Mouse (Mus musculus): ENCODE results near the gene Ankrd13d.

Ankrd13d gene

DNA sequence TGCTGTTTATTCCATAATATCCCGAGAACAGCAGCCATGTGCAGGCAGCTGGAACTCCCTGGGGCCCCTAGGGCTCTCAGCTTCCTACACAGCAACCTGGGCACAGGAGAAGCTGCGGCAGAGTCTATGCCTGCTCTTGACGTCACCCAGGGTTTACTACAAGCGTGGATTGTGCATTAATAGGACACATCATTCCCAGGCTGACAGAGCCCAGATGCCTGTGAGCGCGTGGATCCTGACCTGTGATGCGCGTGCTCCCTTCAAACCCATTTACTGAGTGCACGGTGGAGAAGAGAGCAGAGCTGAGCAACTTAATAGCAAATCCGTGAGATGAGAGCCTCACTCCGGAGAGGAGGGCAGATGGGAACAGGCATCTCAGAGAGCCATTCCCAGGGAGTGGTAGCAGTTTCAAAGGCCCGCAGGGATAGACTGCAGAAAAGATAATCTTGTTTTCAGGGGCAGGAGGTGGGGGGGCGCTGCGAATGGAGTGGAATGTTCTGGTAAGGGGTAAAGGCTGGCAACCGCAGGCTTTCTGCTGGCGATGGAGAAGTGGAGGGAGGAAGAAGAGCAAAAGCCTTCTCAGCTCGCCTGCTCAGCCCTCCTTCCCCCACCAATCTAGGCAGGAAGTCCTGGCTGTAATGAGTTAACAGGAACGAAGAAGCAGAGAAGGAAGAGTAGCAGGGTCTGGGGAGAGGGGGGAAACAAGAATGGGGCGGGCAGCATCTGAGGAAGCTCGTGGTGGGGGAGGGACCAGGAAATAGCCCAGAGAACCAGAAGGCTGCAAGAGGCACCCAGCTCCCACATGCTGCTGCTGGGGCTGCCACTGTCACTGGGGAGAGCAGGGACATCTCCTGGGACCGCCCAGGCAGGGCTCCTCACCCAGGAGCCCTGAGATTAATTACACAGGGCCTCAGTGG, 19.1 kb upstream of the Ankrd13d start:
- no peak for DNase-seq (ENCODE audit: extremely low read depth, insufficient read length, low spot score)

GRCm38 (mm10) chr19:4300852-4301734, 18.2 kb upstream of the Ankrd13d start:
- DNase-seq (ENCODE audit: extremely low read depth, insufficient read length, low spot score) = no peak

DNA sequence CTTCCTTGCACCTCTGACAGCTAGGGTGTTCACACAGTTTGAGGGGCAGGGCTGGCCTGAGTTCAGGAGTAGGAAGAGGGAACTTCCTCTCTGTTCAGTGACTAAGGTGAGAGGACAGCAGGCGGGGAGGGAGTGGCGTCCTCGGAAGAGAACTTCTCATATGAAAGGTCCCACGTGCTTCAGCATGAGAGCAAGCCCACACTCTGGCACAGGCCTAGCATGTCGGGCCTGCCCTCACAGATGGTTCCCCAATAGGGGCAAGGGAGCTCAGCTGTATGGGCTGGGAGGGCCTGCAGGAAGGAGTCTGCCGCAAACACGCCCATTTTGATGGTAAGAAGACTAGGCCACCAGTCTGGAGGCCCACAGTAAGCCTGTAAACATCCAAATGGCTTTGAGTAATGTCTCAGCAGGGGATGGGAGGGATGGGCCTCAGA, 17.4 kb upstream of the Ankrd13d start:
- no peak for DNase-seq (ENCODE audit: extremely low read depth, insufficient read length, low spot score)

GRCm38 (mm10) chr19:4299574-4300270, 16.8 kb upstream of the Ankrd13d start:
- DNase-seq (ENCODE audit: extremely low read depth, insufficient read length, low spot score) = no peak

DNA sequence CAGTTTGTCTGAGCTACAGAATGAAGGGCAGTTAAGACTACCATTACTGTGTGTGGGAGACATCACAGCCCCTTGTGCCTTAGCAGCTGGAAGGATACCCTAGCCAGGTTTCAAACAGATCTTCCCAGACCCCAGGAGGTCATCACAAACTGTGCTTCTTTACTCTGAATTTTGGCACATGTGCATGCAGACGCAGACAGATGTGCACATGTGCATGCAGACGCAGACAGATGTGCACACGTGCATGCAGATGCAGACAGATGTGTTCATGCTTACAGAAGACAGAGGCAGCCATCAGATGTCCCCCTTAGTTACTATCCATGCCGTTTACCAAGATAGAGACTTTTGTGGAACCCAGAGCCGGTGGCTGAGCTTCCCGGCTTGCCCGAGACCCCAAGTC, 16.2 kb upstream of the Ankrd13d start:
- no peak for DNase-seq (ENCODE audit: extremely low read depth, insufficient read length, low spot score)

DNA sequence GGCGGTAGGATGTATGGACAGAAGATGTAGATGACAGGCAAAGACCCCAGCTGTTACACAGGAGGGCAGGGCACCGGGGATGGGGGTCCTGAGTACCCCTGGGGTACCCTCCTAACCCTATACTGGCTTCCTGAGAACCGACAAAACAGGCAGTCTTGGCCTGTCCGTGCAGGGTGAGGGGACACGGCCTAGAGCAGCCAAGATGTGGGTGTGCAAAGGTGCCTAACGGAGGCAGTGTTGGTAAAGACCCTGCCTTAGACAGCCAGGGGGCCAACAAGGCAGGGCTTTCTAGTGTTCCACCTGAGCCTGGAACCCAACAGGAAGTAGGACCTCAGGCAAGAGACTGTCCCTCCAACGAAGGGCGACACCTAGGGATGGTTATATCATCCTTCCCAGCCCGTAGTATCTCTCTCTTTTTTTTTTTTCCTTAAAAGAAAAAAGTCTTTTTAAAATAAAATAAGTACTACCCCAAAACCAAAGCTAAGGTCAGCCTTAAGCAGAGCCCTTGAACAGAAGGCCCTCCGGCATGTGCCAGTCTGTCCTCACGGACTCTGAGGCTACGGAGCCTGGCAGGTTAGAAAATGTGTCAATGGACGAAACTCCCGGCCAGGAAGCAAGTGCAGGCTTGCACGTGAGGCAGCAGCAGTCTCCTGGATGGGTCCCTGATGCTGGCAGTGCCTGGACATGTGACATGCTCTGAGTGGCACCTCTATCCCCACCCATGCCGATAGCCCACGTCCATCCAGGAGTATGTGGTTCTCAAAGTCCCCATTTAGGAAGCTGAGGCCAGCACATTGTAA, 15.6 kb upstream of the Ankrd13d start:
- DNase-seq (ENCODE audit: extremely low read depth, insufficient read length, low spot score) = no peak

DNA sequence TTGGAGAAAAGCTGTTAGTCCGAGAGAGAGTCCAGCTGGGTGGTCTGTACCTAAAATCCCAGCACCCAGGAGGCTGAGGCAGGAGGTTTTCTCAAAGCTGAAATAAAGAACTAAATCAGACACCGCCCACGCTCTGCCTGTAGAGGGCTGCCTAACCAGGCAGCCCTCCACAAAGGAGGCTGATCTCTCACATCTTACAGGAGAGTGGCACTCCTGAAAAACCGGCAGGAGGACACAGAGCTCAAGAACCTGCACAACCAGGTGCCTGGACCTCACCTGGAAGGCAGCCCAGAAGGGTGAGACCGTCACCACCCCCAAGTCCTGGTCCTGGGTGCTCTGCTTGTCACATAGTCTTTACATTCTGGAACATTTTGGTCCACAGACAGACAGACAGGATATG, 14.9 kb upstream of the Ankrd13d start:
- DNase-seq (ENCODE audit: extremely low read depth, insufficient read length, low spot score) = no peak

GRCm38 (mm10) chr19:4296611-4297010, 13.7 kb upstream of the Ankrd13d start:
- DNase-seq (ENCODE audit: extremely low read depth, insufficient read length, low spot score) = no peak

GRCm38 (mm10) chr19:4295391-4295790, 12.5 kb upstream of the Ankrd13d start:
- DNase-seq (ENCODE audit: extremely low read depth, insufficient read length, low spot score) = no peak

- DNase-seq (ENCODE audit: extremely low read depth, insufficient read length, low spot score) = no peak
Measured at GRCm38 (mm10) chr19:4294381-4295097, 11.6 kb upstream of the Ankrd13d start.

DNA sequence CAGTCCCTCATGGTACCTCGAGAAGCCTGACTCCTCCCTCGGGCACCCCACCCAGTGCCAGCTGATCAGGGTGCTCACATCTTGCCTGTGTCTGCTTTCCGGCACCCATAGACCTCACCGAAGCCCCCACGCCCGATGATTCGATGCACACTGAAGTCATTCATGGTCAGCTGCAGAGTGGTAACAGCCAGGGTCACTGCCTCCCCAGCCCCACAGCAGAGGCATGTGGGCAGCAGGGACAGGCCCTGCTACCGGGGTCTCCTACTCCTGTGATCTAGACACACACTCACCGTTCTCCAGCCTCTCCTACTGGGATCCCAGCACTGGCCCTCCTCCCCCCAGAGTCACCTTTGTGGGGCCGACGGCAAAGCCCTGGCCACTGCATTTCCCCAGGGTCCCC, 8.2 kb upstream of the Ankrd13d start:
- no peak for DNase-seq (ENCODE audit: extremely low read depth, insufficient read length, low spot score)

DNA sequence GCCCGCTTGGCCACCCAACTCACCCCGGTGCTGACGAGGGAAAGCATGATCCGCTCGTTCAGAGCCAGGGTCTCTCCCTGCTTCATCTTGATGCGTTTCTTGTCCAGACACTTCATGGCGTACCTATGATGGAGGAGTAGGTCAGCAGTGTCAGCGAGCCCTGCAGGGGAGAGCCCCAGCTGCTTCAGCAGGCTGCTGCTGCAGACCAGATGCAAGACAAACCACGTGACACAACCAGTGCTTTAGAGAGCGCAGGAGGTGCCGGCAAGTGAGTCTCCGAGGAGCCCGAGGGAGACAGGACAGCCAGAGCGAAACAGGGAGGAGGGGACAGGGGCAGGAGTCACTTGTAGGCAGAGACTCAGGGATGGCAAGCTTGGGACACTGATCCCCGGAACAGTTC, 7.8 kb upstream of the Ankrd13d start:
- no peak for DNase-seq (ENCODE audit: extremely low read depth, insufficient read length, low spot score)

GRCm38 (mm10) chr19:4283653-4284052, 716 bp upstream of the Ankrd13d start:
- no peak for DNase-seq (ENCODE audit: extremely low read depth, insufficient read length, low spot score)

DNA sequence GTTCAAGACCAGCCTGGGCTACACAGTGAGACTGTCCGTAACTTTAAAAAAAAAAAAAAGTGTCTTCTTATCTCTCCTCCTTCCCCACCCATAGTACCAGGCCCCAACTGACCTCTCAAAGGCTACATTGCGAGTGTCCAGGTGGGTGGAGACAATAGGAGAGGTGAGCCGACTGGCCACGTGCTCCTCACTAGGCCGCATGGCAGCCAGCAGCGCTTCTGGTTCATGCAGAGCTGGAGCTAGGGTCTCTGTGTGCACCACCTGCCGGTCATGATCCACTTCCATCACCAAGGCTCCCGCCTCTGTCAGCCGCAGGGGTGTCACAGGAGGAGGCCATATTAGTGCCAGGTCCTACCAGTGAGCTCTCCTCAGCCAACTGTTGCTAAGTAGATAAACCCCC, 2.5 kb downstream of the Ankrd13d start:
- DNase-seq (ENCODE audit: extremely low read depth, insufficient read length, low spot score) = no peak

DNA sequence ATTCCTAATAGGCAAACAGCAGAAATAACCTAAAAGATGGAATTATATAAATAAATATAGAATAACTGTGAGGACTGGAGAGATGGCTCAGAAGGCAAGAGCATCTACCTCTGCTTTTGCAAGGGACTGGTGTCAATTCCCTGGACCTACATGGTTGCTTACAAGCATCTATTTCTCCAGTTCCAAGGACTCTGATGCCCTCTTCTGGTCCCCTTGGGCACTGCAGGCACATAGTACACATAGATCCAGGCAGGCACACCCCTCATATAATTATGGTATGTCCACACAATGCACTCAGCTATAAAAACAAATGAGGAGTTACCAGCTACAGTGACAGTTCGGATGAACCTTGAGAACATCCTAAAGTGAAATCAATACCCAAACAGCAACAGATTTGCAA, 3.5 kb downstream of the Ankrd13d start:
- no peak for DNase-seq (ENCODE audit: extremely low read depth, insufficient read length, low spot score)

DNA sequence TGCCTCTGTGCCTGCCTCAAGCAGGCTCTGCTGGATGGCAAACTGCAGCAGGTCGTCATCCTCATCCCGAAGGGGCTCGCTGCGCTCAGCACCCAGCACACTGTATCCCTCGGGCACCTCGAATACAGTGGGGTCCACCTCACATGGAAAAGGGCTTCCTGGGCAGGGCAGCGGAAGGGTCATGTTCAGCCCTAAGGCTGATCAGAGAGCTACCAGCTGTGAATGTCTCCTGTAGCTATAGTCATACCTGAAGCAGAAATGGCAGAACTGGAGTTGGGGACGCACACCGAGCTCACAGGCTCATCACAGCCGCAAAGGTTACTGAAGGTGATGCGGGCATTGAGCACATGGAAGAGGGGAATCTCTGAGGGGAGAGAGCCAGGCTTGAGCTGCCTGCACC, 12.0 kb downstream of the Ankrd13d start:
- DNase-seq (ENCODE audit: extremely low read depth, insufficient read length, low spot score) = no peak

DNA sequence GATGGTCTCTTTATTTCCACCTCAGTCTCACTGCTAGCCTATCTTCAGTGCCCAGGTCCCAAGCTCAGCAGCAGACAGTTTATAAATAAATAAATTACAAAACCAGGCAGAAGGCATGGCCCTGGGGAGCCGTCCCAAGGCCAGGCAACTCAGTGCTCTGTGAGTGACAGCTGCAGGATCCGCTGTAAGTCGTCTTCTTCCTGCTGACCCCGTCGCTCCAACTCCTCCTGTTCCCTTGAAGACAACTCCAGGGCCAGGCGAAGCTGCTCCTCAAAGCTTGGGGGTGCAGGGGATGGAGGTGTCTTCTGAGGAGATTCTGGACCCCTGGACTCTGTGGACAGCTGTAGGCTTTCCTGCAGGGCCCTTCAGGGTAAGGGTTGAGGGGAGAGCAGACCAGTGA, 12.8 kb downstream of the Ankrd13d start:
- no peak for DNase-seq (ENCODE audit: extremely low read depth, insufficient read length, low spot score)

- peak; percentile 84 for DNase-seq (ENCODE audit: extremely low read depth, insufficient read length, low spot score)
Measured at GRCm38 (mm10) chr19:4268566-4269361, 14.2 kb downstream of the Ankrd13d start, which contains the start of gene Ssh3. Gene Ssh3 (minus strand): TSS chr19:4269180.

GRCm38 (mm10) chr19:4265956-4266355, 17.0 kb downstream of the Ankrd13d start:
- DNase-seq (ENCODE audit: extremely low read depth, insufficient read length, low spot score) = no peak
